Mouse (Mus musculus) spleen, postnatal 36 days (tissue): ENCODE results near the gene Pak6.
A peak's percentile ranks its signal among the peaks of the same experiment; 100 is the strongest.

Experiments used
- DNase-seq, 2 experiments: peaks; one replicate each; pipeline ENCODE4 v3.0.0; 2022; ENCODE audit warnings: low spot score in 2 of 2, mixed read lengths in 1 of 2

Gene Pak6

GRCm38 (mm10) chr2:118729194-118729593, 66.1 kb downstream of the Pak6 start:
- DNase-seq: peak in 1 of 2 experiments; percentile 45

- DNase-seq: no peak
These were observed 66.9 kb downstream of the Pak6 start for GRCm38 (mm10) chr2:118729816-118730621.

- DNase-seq: peak; percentile 56 to 71
These were observed 67.5 kb downstream of the Pak6 start for GRCm38 (mm10) chr2:118730622-118730915.

GRCm38 (mm10) chr2:118731981-118732380, 68.9 kb downstream of the Pak6 start:
- no peak for DNase-seq

GRCm38 (mm10) chr2:118733341-118733740, 70.2 kb downstream of the Pak6 start:
- DNase-seq: no peak

- DNase-seq: no peak
These were observed 77.2 kb downstream of the Pak6 start for GRCm38 (mm10) chr2:118740341-118740740.

- DNase-seq: no peak
These were observed 78.1 kb downstream of the Pak6 start for GRCm38 (mm10) chr2:118741183-118741582.

GRCm38 (mm10) chr2:118743261-118743943, 80.3 kb downstream of the Pak6 start:
- DNase-seq: peak in 1 of 2 experiments; percentile 51

GRCm38 (mm10) chr2:118744621-118745020, 81.5 kb downstream of the Pak6 start:
- no peak for DNase-seq

GRCm38 (mm10) chr2:118745232-118745884, 82.3 kb downstream of the Pak6 start, which contains the start of gene Inafm2:
Inafm2 (plus strand) TSS chr2:118745758.
- peak; percentile 93 to 94 for DNase-seq

GRCm38 (mm10) chr2:118745915-118746901, 83.1 kb downstream of the Pak6 start:
- DNase-seq: peak; percentile 42 to 45

GRCm38 (mm10) chr2:118747301-118747960, 84.3 kb downstream of the Pak6 start:
- no peak for DNase-seq
